Mouse (Mus musculus) G1E (cell line): ENCODE data around the gene Nsun3. TPM values are rescaled to one million over a fixed set of nuclear protein-coding genes. Genes with fewer than 3 reads are reported as not detected.
A peak's percentile ranks its signal among the peaks of the same experiment; 100 is the strongest.

Experiments used
- ATAC-seq: 2 replicates; pipeline ENCODE4 v1.8.0; 2016; ENCODE audit warnings: mild to moderate bottlenecking; ENCODE audit not compliant: insufficient number of reproducible peaks, poor library complexity, low FRiP score, severe bottlenecking; ENCODE audit errors: extremely low read depth
- DNase-seq: peaks from one replicate; pipeline ENCODE4 v3.0.0; 2012; ENCODE audit warnings: low spot score
- H3K27me3 ChIP-seq: 2 replicates; pipeline ENCODE4 v1.6.1; 2012; ENCODE audit warnings: mild to moderate bottlenecking, low read length, inconsistent platforms; ENCODE audit not compliant: insufficient read depth
- H3K36me3 ChIP-seq: replicated peaks from 2 replicates; pipeline ENCODE3; 2012; ENCODE audit warnings: mild to moderate bottlenecking, inconsistent platforms
- H3K4me1 ChIP-seq: 2 replicates; pipeline ENCODE4 v1.6.1; 2012; ENCODE audit warnings: low read depth, low read length, inconsistent platforms, mixed read lengths; ENCODE audit not compliant: insufficient read depth
- H3K4me3 ChIP-seq: 2 replicates; pipeline ENCODE4 v1.5.1; 2012; ENCODE audit warnings: low read depth, mild to moderate bottlenecking, inconsistent platforms, low read length, moderate library complexity, mixed read lengths
- H3K9me3 ChIP-seq: replicated peaks from 2 replicates; pipeline ENCODE4 v1.6.1; 2012; ENCODE audit warnings: inconsistent platforms
- CTCF ChIP-seq: IDR thresholded peaks from 2 replicates; pipeline ENCODE4 v1.5.1; 2012; ENCODE audit warnings: low read depth, low read length, inconsistent platforms, mixed read lengths
- GATA1 ChIP-seq: IDR thresholded peaks from 2 replicates; pipeline ENCODE4 v1.6.1; 2012; ENCODE audit warnings: borderline replicate concordance, low read length, inconsistent platforms, mixed read lengths
- GATA2 ChIP-seq: IDR thresholded peaks from 2 replicates; pipeline ENCODE4 v1.6.1; 2012; ENCODE audit warnings: low read depth, low read length, inconsistent platforms, borderline replicate concordance
- POLR2AphosphoS5 ChIP-seq: IDR thresholded peaks from 2 replicates; pipeline ENCODE4 v1.6.1; 2012; ENCODE audit warnings: low read depth, low read length, inconsistent platforms; ENCODE audit not compliant: insufficient replicate concordance
- TAL1 ChIP-seq: conservative IDR thresholded peaks from 2 replicates; pipeline ENCODE4 v1.6.1; 2012; ENCODE audit warnings: low read depth, low read length, inconsistent platforms, mixed read lengths
- polyA plus RNA-seq: library from polyadenylated mRNA; stranded (reverse); fragments of >175 nt; gene quantifications from 2 replicates; pipeline ENCODE4 v1.2.3, GENCODE M21; 2012
- total RNA-seq, 2 experiments: library from RNA; stranded (forward) in 1 of 2; stranded (reverse) in 1 of 2; fragments of 200-1000 nt in 1 of 2; fragments of >200 nt in 1 of 2; fragmentation: Nextera tagmentation in 1 of 2; gene quantifications; 2 replicates each; pipeline ENCODE4 v1.2.3; 2014 to 2017

The Nsun3 gene
- total and polyA plus RNA-seq, 3 experiments = 2.0 to 112 (median 22.9) TPM

- Histone ChIP-seq H3K4me3 (no peak within 1 kb of the TSS), H3K36me3 (peaks cover 3% of the 10 kb centered on the region), H3K27me3 (no peaks in the 10 kb centered on the region), H3K4me1 (peaks cover 6% of the 10 kb centered on the region; the same call in 1 of the 2 replicates), H3K9me3 (no peaks in the 10 kb centered on the region)
- DNase-seq (no peak), ATAC-seq (no peak)
- TF ChIP-seq CTCF = no peak
- no peak for TF ChIP-seq GATA1
- no peak for TF ChIP-seq POLR2AphosphoS5
- no peak for TF ChIP-seq GATA2
- TF ChIP-seq TAL1 = no peak
Observed at GRCm38 (mm10) chr16:62814491-62814890, 27.9 kb upstream of the Nsun3 start, which contains the start of gene Stx19. Gene Stx19, plus strand, starts transcription at chr16:62814676.

- ATAC-seq = no peak
- no peaks in the 10 kb centered on the region for H3K27me3 ChIP-seq
- no peak for DNase-seq
Observed at GRCm38 (mm10) chr16:62813790-62814189, 27.2 kb upstream of the Nsun3 start.

GRCm38 (mm10) chr16:62810855-62811254, 24.2 kb upstream of the Nsun3 start:
- no peaks in the 10 kb centered on the region for H3K9me3 ChIP-seq
- H3K4me3 ChIP-seq = no peak overlapping the region
- peaks cover 12% of the 10 kb centered on the region for H3K4me1 ChIP-seq
- TF ChIP-seq TAL1 = no peak
- no peak for TF ChIP-seq CTCF
- no peak for TF ChIP-seq GATA2
- no peak for TF ChIP-seq POLR2AphosphoS5
- TF ChIP-seq GATA1 = no peak
- DNase-seq = no peak
- ATAC-seq = peak; percentile 84
- no peaks in the 10 kb centered on the region for H3K27me3 ChIP-seq
- H3K36me3 ChIP-seq = peaks cover 9% of the 10 kb centered on the region

More at GRCm38 (mm10) chr16:62813790-62814189, 27.2 kb upstream of the Nsun3 start:
- TF ChIP-seq GATA2 (no peak), GATA1 (no peak), CTCF (no peak), POLR2AphosphoS5 (no peak), TAL1 (no peak)
- Histone ChIP-seq H3K36me3 (peaks cover 3% of the 10 kb centered on the region), H3K4me3 (no peak overlapping the region), H3K9me3 (no peaks in the 10 kb centered on the region), H3K4me1 (peaks cover 6% of the 10 kb centered on the region; the same call in 1 of the 2 replicates)

GRCm38 (mm10) chr16:62807249-62807979, 20.8 kb upstream of the Nsun3 start:
- Histone ChIP-seq H3K4me1 (peaks cover 12% of the 10 kb centered on the region), H3K27me3 (no peaks in the 10 kb centered on the region), H3K4me3 (no peak overlapping the region), H3K36me3 (peaks cover 21% of the 10 kb centered on the region), H3K9me3 (no peaks in the 10 kb centered on the region)
- TF ChIP-seq GATA1 = no peak
- TF ChIP-seq POLR2AphosphoS5 = no peak
- 0 out of 2 replicates have a peak, but pooled peaks have one; percentile 5 for ATAC-seq
- no peak for DNase-seq

DNA sequence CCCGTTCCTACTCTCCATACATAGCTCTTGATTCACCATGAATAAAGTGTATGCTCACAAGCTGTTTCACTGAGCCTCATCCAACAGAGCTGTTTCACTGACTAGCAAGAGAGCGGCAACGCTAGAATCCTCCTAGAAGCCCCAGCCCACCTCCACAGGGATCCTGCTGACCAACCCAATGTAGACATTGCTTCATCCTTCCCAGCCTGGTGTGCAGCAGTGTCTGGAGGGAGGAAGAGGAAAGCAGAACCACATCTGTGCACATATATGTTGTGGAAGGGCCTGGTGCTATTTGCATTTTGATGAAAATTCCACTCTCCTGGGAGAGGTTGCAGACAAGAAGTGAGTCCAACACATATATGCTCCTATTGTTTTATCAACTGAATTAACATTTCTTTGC, 18.0 kb upstream of the Nsun3 start:
- H3K4me1 ChIP-seq = peaks cover 6% of the 10 kb centered on the region
- no peak for TF ChIP-seq TAL1
- no peak for TF ChIP-seq CTCF
- no peak for TF ChIP-seq GATA1
- no peak for TF ChIP-seq GATA2
- TF ChIP-seq POLR2AphosphoS5 = no peak
- H3K36me3 ChIP-seq = peaks cover 31% of the 10 kb centered on the region
- no peaks in the 10 kb centered on the region for H3K9me3 ChIP-seq
- no peak for DNase-seq
- ATAC-seq = no peak
- no peaks in the 10 kb centered on the region for H3K27me3 ChIP-seq
- H3K4me3 ChIP-seq = no peak overlapping the region

- TF ChIP-seq GATA2 (no peak), GATA1 (no peak), POLR2AphosphoS5 (no peak), CTCF (no peak), TAL1 (no peak)
- Histone ChIP-seq H3K9me3 (no peaks in the 10 kb centered on the region), H3K36me3 (peaks cover 25% of the 10 kb centered on the region), H3K4me3 (no peak overlapping the region), H3K4me1 (no peaks in the 10 kb centered on the region), H3K27me3 (no peaks in the 10 kb centered on the region)
- ATAC-seq (no peak), DNase-seq (no peak)
Observed at GRCm38 (mm10) chr16:62799839-62800238, 13.2 kb upstream of the Nsun3 start.
